Mouse (Mus musculus) T-helper 17 cell (primary cell): ENCODE measurements around the gene Ube2q2.

ENCODE experiments used
- in situ Hi-C, 2 experiments: fragments of 300-600 bp; cut with MboI, MseI; formaldehyde crosslinking; loops; 1 replicate in 1 of 2; 2 replicates in 1 of 2; pipeline ENCODE4 v1.15.1; 2025; ENCODE audit warnings: high pct_unique_total_duplicates in 2 of 2

Gene Ube2q2

GRCm38 (mm10) chr9:55148854-55149498 lies at the start of gene Ube2q2:
TSS of gene Ube2q2 (plus strand) at chr9:55148854.
- in situ Hi-C loops = no loop called here

GRCm38 (mm10) chr9:55101117-55101516 lies 47.5 kb upstream of the Ube2q2 start:
- in situ Hi-C loops = loop anchor here (5.0 to 10.0 kb wide), 3 partner anchors 166 to 359 kb away; no protein-coding TSS in a partner anchor

GRCm38 (mm10) chr9:55102186-55102835 lies 46.3 kb upstream of the Ube2q2 start:
- in situ Hi-C loops = loop anchor here (5.0 to 10.0 kb wide), 3 partner anchors 168 to 360 kb away; no protein-coding TSS in a partner anchor

- in situ Hi-C loops = loop anchor here (5.0 to 10.0 kb wide), 3 partner anchors 168 to 361 kb away; no protein-coding TSS in a partner anchor
Measured at GRCm38 (mm10) chr9:55102931-55103630, 45.6 kb upstream of the Ube2q2 start.

- in situ Hi-C loops = loop anchor here in 1 of 2 experiments (5.0 to 10.0 kb wide), 3 partner anchors 63 to 635 kb away; partner anchors contain the start of gene Chrnb4
Measured at GRCm38 (mm10) chr9:55110059-55110834, 38.4 kb upstream of the Ube2q2 start.

- in situ Hi-C loops = loop anchor here in 1 of 2 experiments (5.0 to 10.0 kb wide), 3 partner anchors 64 to 634 kb away; partner anchors contain the start of gene Chrnb4
Measured at GRCm38 (mm10) chr9:55110835-55111217, 37.8 kb upstream of the Ube2q2 start.

- in situ Hi-C loops = loop anchor here in 1 of 2 experiments (5.0 to 10.0 kb wide), 3 partner anchors 67 to 630 kb away; partner anchors contain the start of gene Chrnb4
Measured at GRCm38 (mm10) chr9:55114752-55115151, 33.9 kb upstream of the Ube2q2 start.

GRCm38 (mm10) chr9:55117293-55118055 lies 31.2 kb upstream of the Ube2q2 start:
- in situ Hi-C loops = loop anchor here in 1 of 2 experiments (10.0 kb wide), 1 partner anchor 627 kb away; no protein-coding TSS in a partner anchor

GRCm38 (mm10) chr9:55122586-55122985 lies 26.1 kb upstream of the Ube2q2 start:
- in situ Hi-C loops = no loop called here

- in situ Hi-C loops = no loop called here
Measured at GRCm38 (mm10) chr9:55125735-55126134, 22.9 kb upstream of the Ube2q2 start.

- in situ Hi-C loops = no loop called here
Measured at GRCm38 (mm10) chr9:55126295-55126694, 22.4 kb upstream of the Ube2q2 start.

- in situ Hi-C loops = no loop called here
Measured at GRCm38 (mm10) chr9:55131851-55132250, 16.8 kb upstream of the Ube2q2 start.

GRCm38 (mm10) chr9:55136576-55136975 lies 12.1 kb upstream of the Ube2q2 start:
- in situ Hi-C loops = no loop called here

- in situ Hi-C loops = no loop called here
Measured at GRCm38 (mm10) chr9:55137112-55137511, 11.5 kb upstream of the Ube2q2 start.

- in situ Hi-C loops = no loop called here
Measured at GRCm38 (mm10) chr9:55139958-55140357, 8.7 kb upstream of the Ube2q2 start.

- in situ Hi-C loops = loop anchor here in 1 of 2 experiments (10.0 kb wide), 1 partner anchor 1845 kb away; the partner anchor contains the start of gene Ptpn9
Measured at GRCm38 (mm10) chr9:55149499-55150278, 1.0 kb downstream of the Ube2q2 start.

GRCm38 (mm10) chr9:55150279-55150726 lies 1.6 kb downstream of the Ube2q2 start:
- in situ Hi-C loops = loop anchor here in 1 of 2 experiments (10.0 kb wide), 1 partner anchor 1844 kb away; the partner anchor contains the start of gene Ptpn9

- in situ Hi-C loops = loop anchor here in 1 of 2 experiments (10.0 kb wide), 1 partner anchor 1844 kb away; the partner anchor contains the start of gene Ptpn9
Measured at GRCm38 (mm10) chr9:55151096-55151495, 2.4 kb downstream of the Ube2q2 start.

- in situ Hi-C loops = loop anchor here in 1 of 2 experiments (10.0 kb wide), 1 partner anchor 1842 kb away; the partner anchor contains the start of gene Ptpn9
Measured at GRCm38 (mm10) chr9:55152935-55153334, 4.3 kb downstream of the Ube2q2 start.
